Mouse (Mus musculus) CH12.LX (cell line): ENCODE data around the gene Nhsl2. TPM values are rescaled to one million over a fixed set of nuclear protein-coding genes. Genes with fewer than 3 reads are reported as not detected.
A peak's percentile ranks its signal among the peaks of the same experiment; 100 is the strongest.

ENCODE experiments used
- DNase-seq: peaks from one replicate; pipeline ENCODE4 v3.0.0-alpha.2; 2013; ENCODE audit errors: extremely low read depth
- H3K27ac ChIP-seq: 2 replicates; pipeline ENCODE4 v1.5.1; 2012; ENCODE audit warnings: low read depth, mild to moderate bottlenecking, control low read depth, moderate library complexity; ENCODE audit not compliant: insufficient read depth
- H3K27me3 ChIP-seq: replicated peaks from 2 replicates; pipeline ENCODE3; 2012; ENCODE audit warnings: inconsistent platforms
- H3K36me3 ChIP-seq, 2 experiments: replicated peaks in 1 of 2; 2 replicates each; pipeline versions ENCODE3 to v1.6.1; 2012; ENCODE audit warnings: inconsistent platforms in 1 of 2, low read length in 1 of 2, mild to moderate bottlenecking in 1 of 2, mixed read lengths in 1 of 2, moderate library complexity in 1 of 2; ENCODE audit not compliant: control insufficient read depth in 1 of 2, insufficient read depth in 1 of 2
- H3K4me1 ChIP-seq, 2 experiments: 2 replicates each; pipeline ENCODE4 v1.6.1; 2012; ENCODE audit warnings: inconsistent platforms in 1 of 2, moderate library complexity in 1 of 2; ENCODE audit not compliant: insufficient read depth in 2 of 2, control insufficient read depth in 1 of 2
- H3K4me2 ChIP-seq: 2 replicates; pipeline ENCODE4 v1.6.1; 2012; ENCODE audit warnings: low read depth, mild to moderate bottlenecking, control low read depth; ENCODE audit not compliant: poor library complexity, insufficient read depth, severe bottlenecking
- H3K4me3 ChIP-seq, 3 experiments: fragments of 150-350 bp in 1 of 3; sonication (generic) in 1 of 3; replicated peaks in 1 of 3; 2 replicates each; pipeline versions ENCODE3 to v1.5.1; 2011 to 2012; ENCODE audit warnings: low read depth in 2 of 3, low read length in 2 of 3, mild to moderate bottlenecking in 2 of 3, moderate library complexity in 2 of 3, control low read depth in 1 of 3, improper control_type of control experiment in 1 of 3, inconsistent platforms in 1 of 3, mixed read lengths in 1 of 3; ENCODE audit not compliant: poor library complexity in 1 of 3
- H3K79me2 ChIP-seq: replicated peaks from 2 replicates; pipeline ENCODE4 v1.6.1; 2012; ENCODE audit warnings: mild to moderate bottlenecking, moderate library complexity; ENCODE audit not compliant: control insufficient read depth, poor library complexity, insufficient read depth, severe bottlenecking; ENCODE audit errors: extremely low read depth
- H3K9ac ChIP-seq: 2 replicates; pipeline ENCODE4 v1.6.1; 2012; ENCODE audit warnings: low read depth, mild to moderate bottlenecking, control low read depth, moderate library complexity; ENCODE audit not compliant: insufficient read depth
- H3K9me3 ChIP-seq: replicated peaks from 2 replicates; pipeline ENCODE3; 2012; ENCODE audit warnings: low read length, inconsistent platforms, mixed read lengths
- BHLHE40 ChIP-seq: IDR thresholded peaks from 2 replicates; pipeline ENCODE4 v1.6.1; 2011; ENCODE audit warnings: mild to moderate bottlenecking, low read depth, low read length, improper control_type of control experiment
- EP300 ChIP-seq: IDR thresholded peaks from 2 replicates; pipeline ENCODE4 v1.6.1; 2011; ENCODE audit warnings: low read length, improper control_type of control experiment
- GABPA ChIP-seq: IDR thresholded peaks from 2 replicates; pipeline ENCODE4 v1.6.1; 2012; ENCODE audit warnings: low read depth, low read length, improper control_type of control experiment, inconsistent platforms; ENCODE audit not compliant: insufficient replicate concordance
- HCFC1 ChIP-seq: IDR thresholded peaks from 2 replicates; pipeline ENCODE4 v1.6.1; 2012; ENCODE audit warnings: low read depth, mild to moderate bottlenecking, inconsistent platforms, low read length, improper control_type of control experiment
- JUN ChIP-seq: IDR thresholded peaks from 2 replicates; pipeline ENCODE4 v1.6.1; 2011; ENCODE audit warnings: low read depth, mild to moderate bottlenecking, low read length, improper control_type of control experiment, moderate library complexity; ENCODE audit not compliant: insufficient read depth
- KAT2A ChIP-seq: IDR thresholded peaks from 2 replicates; pipeline ENCODE4 v1.6.1; 2012; ENCODE audit warnings: low read length, improper control_type of control experiment, inconsistent platforms; ENCODE audit not compliant: insufficient replicate concordance
- MAFK ChIP-seq: IDR thresholded peaks from 2 replicates; pipeline ENCODE4 v1.6.1; 2011; ENCODE audit warnings: low read length, improper control_type of control experiment; ENCODE audit not compliant: insufficient replicate concordance
- MAX ChIP-seq: IDR thresholded peaks from 2 replicates; pipeline ENCODE4 v1.6.1; 2011; ENCODE audit warnings: low read length, improper control_type of control experiment
- MEF2A ChIP-seq: IDR thresholded peaks from 2 replicates; pipeline ENCODE4 v1.6.1; 2014; ENCODE audit warnings: low read depth, mild to moderate bottlenecking, inconsistent platforms, low read length, improper control_type of control experiment, borderline replicate concordance
- MXI1 ChIP-seq: IDR thresholded peaks from 2 replicates; pipeline ENCODE4 v1.6.1; 2011; ENCODE audit warnings: mild to moderate bottlenecking, low read depth, low read length, improper control_type of control experiment
- MYC ChIP-seq: IDR thresholded peaks from 2 replicates; pipeline ENCODE4 v1.6.1; 2011; ENCODE audit warnings: low read depth, mild to moderate bottlenecking, improper control_type of control experiment, low read length
- NELFE ChIP-seq: IDR thresholded peaks from 2 replicates; pipeline ENCODE4 v1.6.1; 2011; ENCODE audit warnings: low read depth, low read length, improper control_type of control experiment
- NRF1 ChIP-seq: IDR thresholded peaks from 2 replicates; pipeline ENCODE4 v1.6.1; 2014; ENCODE audit warnings: low read depth, mild to moderate bottlenecking, inconsistent platforms, low read length, improper control_type of control experiment, moderate library complexity
- POLR2A ChIP-seq: IDR thresholded peaks from 2 replicates; pipeline ENCODE4 v1.6.1; 2011; ENCODE audit warnings: low read depth, mild to moderate bottlenecking, improper control_type of control experiment, low read length
- TBP ChIP-seq: conservative IDR thresholded peaks from 2 replicates; pipeline ENCODE4 v1.6.1; 2011; ENCODE audit warnings: low read depth, low read length, improper control_type of control experiment
- USF1 ChIP-seq: IDR thresholded peaks from 2 replicates; pipeline ENCODE4 v1.6.1; 2014; ENCODE audit warnings: low read depth, mild to moderate bottlenecking, inconsistent platforms, low read length, improper control_type of control experiment
- USF2 ChIP-seq: conservative IDR thresholded peaks from 2 replicates; pipeline ENCODE4 v1.6.1; 2011; ENCODE audit warnings: low read depth, low read length, improper control_type of control experiment
- ZMIZ1 ChIP-seq: IDR thresholded peaks from 2 replicates; pipeline ENCODE4 v1.6.1; 2012; ENCODE audit warnings: low read depth, mild to moderate bottlenecking, inconsistent platforms, low read length, improper control_type of control experiment
- dilution Hi-C: fragments of 300-500 bp; cut with MboI; formaldehyde crosslinking; loops from 2 replicates; pipeline ENCODE4 v1.14.3; 2020; ENCODE audit warnings: low sequenced_read_pairs; ENCODE audit not compliant: extremely low pct_unique_long_range_greater_than_20kb, extremely low pct_ligation_motif_present
- in situ Hi-C: fragments of 300-500 bp; cut with MboI; formaldehyde crosslinking; loops from 3 replicates; pipeline ENCODE4 v1.14.3; 2019; ENCODE audit warnings: low sequenced_read_pairs, low pct_ligation_motif_present, low pct_unique_long_range_greater_than_20kb, mixed read lengths
- polyA plus RNA-seq: library from polyadenylated mRNA; unstranded; fragments of >175 nt; gene quantifications from 2 replicates; pipeline ENCODE4 v1.2.1, GENCODE M21; 2012; ENCODE audit warnings: low read depth; ENCODE audit not compliant: insufficient read length
- total RNA-seq, 2 experiments: library from RNA; depleted of rRNA; stranded (reverse); fragments of 300-350 nt in 1 of 2; fragments of >200 nt in 1 of 2; gene quantifications; 2 replicates each; pipeline ENCODE4 v1.2.3; 2012 to 2014

The Nhsl2 gene
- total and polyA plus RNA-seq, 3 experiments = 0.10 to 0.17 TPM; not detected in 1

- dilution Hi-C loops (no loop called here), in situ Hi-C loops (no loop called here)
- H3K36me3 ChIP-seq = no peaks in the 10 kb centered on the region
- H3K27me3 ChIP-seq = no peaks in the 10 kb centered on the region
- H3K9me3 ChIP-seq = no peaks in the 10 kb centered on the region
- H3K4me1 ChIP-seq = peaks cover 0 to 5% of the 10 kb centered on the region in 2 experiments; a peak in 1 of 4 replicates
- no peak overlapping the region for H3K27ac ChIP-seq
- peak; percentile 68 for TF ChIP-seq BHLHE40
- TF ChIP-seq KAT2A = no peak
- peak; percentile 3 for DNase-seq
- H3K79me2 ChIP-seq = no peaks in the 10 kb centered on the region
- no peak overlapping the region for H3K4me2 ChIP-seq
- H3K4me3 ChIP-seq = no peak overlapping the region
- H3K9ac ChIP-seq = no peak overlapping the region
Measured at GRCm38 (mm10) chrX:101907301-101907700, 58.1 kb downstream of the Nhsl2 start.

GRCm38 (mm10) chrX:101929131-101929530 is 79.9 kb downstream of the Nhsl2 start:
- Histone ChIP-seq H3K9me3 (no peaks in the 10 kb centered on the region), H3K27me3 (no peaks in the 10 kb centered on the region), H3K4me3 (no peak overlapping the region), H3K4me2 (no peak overlapping the region), H3K4me1 (no peaks in the 10 kb centered on the region), H3K27ac (no peak overlapping the region), H3K9ac (no peak overlapping the region), H3K79me2 (no peaks in the 10 kb centered on the region)
- in situ Hi-C loops = no loop called here
- TF ChIP-seq GABPA (no peak), EP300 (no peak)
- TF ChIP-seq, all 38 proteins: peak for 0
- no peaks in the 10 kb centered on the region for H3K36me3 ChIP-seq
- dilution Hi-C loops = no loop called here
- DNase-seq = no peak

- Histone ChIP-seq H3K9ac (no peak overlapping the region), H3K4me3 (no peak overlapping the region), H3K4me2 (no peak overlapping the region), H3K36me3 (no peaks in the 10 kb centered on the region), H3K79me2 (no peaks in the 10 kb centered on the region), H3K27ac (no peak overlapping the region), H3K9me3 (no peaks in the 10 kb centered on the region), H3K4me1 (no peaks in the 10 kb centered on the region), H3K27me3 (no peaks in the 10 kb centered on the region)
- dilution Hi-C loops = no loop called here
- no peak for DNase-seq
- TF ChIP-seq JUN = no peak
- TF ChIP-seq MAX = no peak
- no peak for TF ChIP-seq POLR2A
- no peak for TF ChIP-seq MEF2A
- TF ChIP-seq NRF1 = no peak
- TF ChIP-seq MYC = no peak
- TF ChIP-seq ZMIZ1 = no peak
- no peak for TF ChIP-seq USF1
- no peak for TF ChIP-seq TBP
- no peak for TF ChIP-seq MXI1
- no peak for TF ChIP-seq HCFC1
- no peak for TF ChIP-seq USF2
- no peak for TF ChIP-seq EP300
- no peak for TF ChIP-seq NELFE
- no peak for TF ChIP-seq MAFK
- TF ChIP-seq KAT2A = no peak
- in situ Hi-C loops = no loop called here
Measured at GRCm38 (mm10) chrX:101930301-101930700, 81.1 kb downstream of the Nhsl2 start.
